8 mouse cellular contexts compared by ENCODE assay signal in genomic region chr11:120142601-120143051, GRCm38 (mm10). TPM values are rescaled to one million over a fixed set of nuclear protein-coding genes. Genes with fewer than 3 reads are reported as not detected.
DNase-seq lines count a peak whose midpoint lies in the region; ATAC-seq and TF ChIP-seq lines count a peak whose summit lies in the region.

No protein-coding gene starts in this region.

- H3K36me3 ChIP-seq in stomach, embryonic 15.5 days: no peaks in the 10 kb centered on the region

- H3K4me1 ChIP-seq in lung, adult 2 months (ENCODE audit: control insufficient read depth, insufficient read depth, low read length): peaks cover 10% of the 10 kb centered on the region
- H3K4me1 ChIP-seq in stomach, embryonic 15.5 days: peaks cover 21% of the 10 kb centered on the region

- peak overlapping the region; percentile 80 for H3K27ac ChIP-seq in layer of hippocampus, adult 2 months
- peak overlapping the region; percentile 23 for H3K27ac ChIP-seq in stomach, embryonic 15.5 days

- H3K4me2 ChIP-seq in stomach, embryonic 15.5 days: no peak overlapping the region

- whole genome bisulfite sequencing in lung, adult 2 months: 18% methylated on average over 3 of the region's 3 CpGs
- 75% methylated on average over 3 of the region's 3 CpGs for WGBS in stomach, embryonic 15.5 days

- peak; percentile 88 for ATAC-seq in activated CD4-positive, CD25-positive, alpha-beta regulatory T cell, adult 4 months
- ATAC-seq in granulocyte monocyte progenitor cell, adult 5-6 weeks (replicated peaks; ENCODE audit: poor library complexity, severe bottlenecking): peak; percentile 92
- peak; percentile 65 for ATAC-seq in stomach, embryonic 15.5 days (ENCODE audit: insufficient read depth, low FRiP score, low read depth)

- DNase-seq in layer of hippocampus, adult 2 months (ENCODE audit: low spot score in 2 of 2): no peak
- DNase-seq in layer of hippocampus, adult 9-10 months (ENCODE audit: low spot score): no peak
- peak; percentile 69 for DNase-seq in kidney, adult 18-20 months
- DNase-seq in lung, adult 2 months: peak; percentile 51
- DNase-seq in neural tube, embryonic 10.5 days (ENCODE audit: extremely low spot score, low spot score): no peak

- no peak overlapping the region for H3K4me3 ChIP-seq in layer of hippocampus, adult 2 months
- H3K4me3 ChIP-seq in lung, adult 2 months (replicated peaks; ENCODE audit: extremely low read depth, low read depth, low read length): no peak overlapping the region
- H3K4me3 ChIP-seq in stomach, embryonic 15.5 days (replicated peaks): no peak overlapping the region

- TF ChIP-seq CTCF in layer of hippocampus, adult 2 months (conservative IDR thresholded peaks at IDR 0.05): peak; percentile 65
- TF ChIP-seq CTCF in lung, adult 2 months (IDR thresholded peaks at IDR 0.05; ENCODE audit: insufficient read depth, low read length): peak; percentile 64

- peak; percentile 26; the same call in 1 of the 2 replicates for TF ChIP-seq POLR2A in lung, adult 2 months (IDR thresholded peaks at IDR 0.05; ENCODE audit: borderline replicate concordance, extremely low read depth, low read depth, low read length)

- H3K9me3 ChIP-seq in stomach, embryonic 15.5 days: no peaks in the 10 kb centered on the region

- no peaks in the 10 kb centered on the region for H3K27me3 ChIP-seq in stomach, embryonic 15.5 days (replicated peaks)

- no peak overlapping the region for H3K9ac ChIP-seq in stomach, embryonic 15.5 days

RNA-seq across cellular contexts. Expression of gene Slc38a10, which starts 8.5 kb away (rescaled TPM):
- total RNA-seq in layer of hippocampus, adult 2 months (2021): 10 to 100 TPM; 86.1 to 86.5 TPM
- 10 to 100 TPM; 30.8 to 54.7 TPM for polyA plus RNA-seq in activated CD4-positive, CD25-positive, alpha-beta regulatory T cell, adult 4 months (2017; shearing (Covaris generic))
- 58.8 and 62.4 TPM in 2 replicates for total RNA-seq in granulocyte monocyte progenitor cell, adult 5-6 weeks (2014; fragmentation: Nextera tagmentation)
- total RNA-seq in granulocyte monocyte progenitor cell, adult 5-6 weeks (2017): 43.5 and 51.5 TPM in 2 replicates
- 132 and 170 TPM in 2 replicates for polyA plus RNA-seq in lung, adult 2 months (2012; rRNA removed)
- 87.2 and 93.5 TPM in 2 replicates for polyA plus RNA-seq in stomach, embryonic 15.5 days (2015; fragmentation: Nextera tagmentation; extraction: Ambion mirVana)

RNA-seq across cellular contexts. Expression of gene Ndufaf8, which starts 43.9 kb away (rescaled TPM):
- total RNA-seq in layer of hippocampus, adult 2 months (2021): 10 to 100 TPM; 35.2 to 46.9 TPM
- polyA plus RNA-seq in activated CD4-positive, CD25-positive, alpha-beta regulatory T cell, adult 4 months (2017; shearing (Covaris generic)): 10 to 100 TPM; 85.8 to 94.6 TPM
- 37.0 and 64.8 TPM in 2 replicates for total RNA-seq in granulocyte monocyte progenitor cell, adult 5-6 weeks (2014; fragmentation: Nextera tagmentation)
- 30.2 and 31.6 TPM in 2 replicates for total RNA-seq in granulocyte monocyte progenitor cell, adult 5-6 weeks (2017)
- polyA plus RNA-seq in lung, adult 2 months (2012; rRNA removed): 41.3 and 54.8 TPM in 2 replicates
- polyA plus RNA-seq in stomach, embryonic 15.5 days (2015; fragmentation: Nextera tagmentation; extraction: Ambion mirVana): 81.5 and 83.1 TPM in 2 replicates

RNA-seq across cellular contexts. Expression of gene Tepsin, which starts 44.1 kb away (rescaled TPM):
- total RNA-seq in layer of hippocampus, adult 2 months (2021): 10 to 100 TPM; 16.3 to 17.1 TPM
- polyA plus RNA-seq in activated CD4-positive, CD25-positive, alpha-beta regulatory T cell, adult 4 months (2017; shearing (Covaris generic)): 10 to 100 TPM in 1 of 2 experiments, 1 to 10 TPM in 1; 7.3 to 10.4 TPM
- 15.3 and 22.2 TPM in 2 replicates for total RNA-seq in granulocyte monocyte progenitor cell, adult 5-6 weeks (2014; fragmentation: Nextera tagmentation)
- total RNA-seq in granulocyte monocyte progenitor cell, adult 5-6 weeks (2017): 7.5 and 9.3 TPM in 2 replicates
- polyA plus RNA-seq in lung, adult 2 months (2012; rRNA removed): 29.7 and 32.3 TPM in 2 replicates
- 17.7 and 19.0 TPM in 2 replicates for polyA plus RNA-seq in stomach, embryonic 15.5 days (2015; fragmentation: Nextera tagmentation; extraction: Ambion mirVana)

RNA-seq across cellular contexts. Expression of gene Cep131, which starts 56.0 kb away (rescaled TPM):
- total RNA-seq in layer of hippocampus, adult 2 months (2021): 10 to 100 TPM; 35.6 to 37.0 TPM
- polyA plus RNA-seq in activated CD4-positive, CD25-positive, alpha-beta regulatory T cell, adult 4 months (2017; shearing (Covaris generic)): 1 to 10 TPM; 1.2 to 1.5 TPM
- 8.3 and 14.9 TPM in 2 replicates for total RNA-seq in granulocyte monocyte progenitor cell, adult 5-6 weeks (2014; fragmentation: Nextera tagmentation)
- 11.3 and 23.8 TPM in 2 replicates for total RNA-seq in granulocyte monocyte progenitor cell, adult 5-6 weeks (2017)
- polyA plus RNA-seq in lung, adult 2 months (2012; rRNA removed): 8.5 and 9.2 TPM in 2 replicates
- polyA plus RNA-seq in stomach, embryonic 15.5 days (2015; fragmentation: Nextera tagmentation; extraction: Ambion mirVana): 21.6 and 25.1 TPM in 2 replicates

Comparison
In these comparisons a context has a peak if more than half of its experiments do, and no peak if none do; other contexts are left out.
1. DNase-seq: peak in kidney, adult 18-20 months (single experiment) and lung, adult 2 months (single experiment); none in layer of hippocampus, adult 2 months (0 of 2), layer of hippocampus, adult 9-10 months (single experiment) and neural tube, embryonic 10.5 days (single experiment).
2. Peak in every context shown above with its lines, with median percentiles within 50 percentile points of each other: ATAC-seq.